Mouse (Mus musculus) urinary bladder, postnatal 14 days (tissue): ENCODE measurements around the gene Acsf2.
A peak's percentile ranks its signal among the peaks of the same experiment; 100 is the strongest.

ENCODE experiments used
- DNase-seq: peaks from one replicate; pipeline ENCODE4 v3.0.0; 2021; ENCODE audit warnings: low spot score

Acsf2 gene

GRCm38 (mm10) chr11:94598437-94599120, 3.1 kb downstream of the Acsf2 start:
- DNase-seq, result no peak

DNA sequence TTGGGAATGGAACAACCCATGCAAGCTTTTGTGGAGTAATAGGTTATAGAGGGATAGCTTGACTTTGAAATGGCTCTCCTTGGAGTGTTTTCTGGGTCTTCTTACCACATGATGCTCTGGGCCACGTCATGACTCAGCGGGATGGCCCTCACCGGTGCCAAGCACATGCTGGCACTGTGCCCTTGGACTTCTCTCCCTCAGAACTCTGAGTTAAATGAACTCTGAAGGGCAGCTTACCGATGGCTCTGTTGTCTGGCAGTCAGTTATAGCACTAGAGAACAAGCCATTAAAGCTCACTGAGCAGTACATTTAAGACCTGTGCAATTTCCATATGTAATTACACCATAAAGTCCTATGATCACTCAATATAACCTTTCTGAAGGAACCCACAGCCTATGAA, 4.4 kb downstream of the Acsf2 start:
- peak; percentile 29 for DNase-seq

GRCm38 (mm10) chr11:94596311-94596852, 5.3 kb downstream of the Acsf2 start:
- no peak for DNase-seq

GRCm38 (mm10) chr11:94587511-94587910, 14.2 kb downstream of the Acsf2 start:
- no peak for DNase-seq

DNA sequence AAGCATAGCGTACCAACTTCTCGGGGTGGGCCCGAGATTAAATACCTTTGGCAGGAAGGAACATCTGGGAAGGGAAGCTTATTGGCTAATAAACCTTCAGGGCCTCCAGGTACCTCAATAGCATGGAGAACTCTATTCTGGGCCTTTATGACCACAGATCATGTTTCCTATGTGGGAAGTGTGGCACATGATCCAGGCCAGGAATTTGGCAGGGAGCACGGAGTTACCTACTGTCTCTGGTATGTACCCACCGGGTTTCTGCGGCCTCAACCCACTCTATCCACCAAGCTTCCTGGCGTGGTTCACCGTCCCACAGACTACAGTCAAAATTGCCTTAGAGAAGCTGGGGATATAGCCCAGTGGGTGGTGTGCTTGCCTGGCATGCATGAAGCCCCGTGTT, 16.6 kb downstream of the Acsf2 start:
- DNase-seq, result no peak

- no peak for DNase-seq
Observed at GRCm38 (mm10) chr11:94580111-94580740, 21.4 kb downstream of the Acsf2 start.

GRCm38 (mm10) chr11:94576361-94576760, 25.3 kb downstream of the Acsf2 start:
- DNase-seq, result no peak

DNA sequence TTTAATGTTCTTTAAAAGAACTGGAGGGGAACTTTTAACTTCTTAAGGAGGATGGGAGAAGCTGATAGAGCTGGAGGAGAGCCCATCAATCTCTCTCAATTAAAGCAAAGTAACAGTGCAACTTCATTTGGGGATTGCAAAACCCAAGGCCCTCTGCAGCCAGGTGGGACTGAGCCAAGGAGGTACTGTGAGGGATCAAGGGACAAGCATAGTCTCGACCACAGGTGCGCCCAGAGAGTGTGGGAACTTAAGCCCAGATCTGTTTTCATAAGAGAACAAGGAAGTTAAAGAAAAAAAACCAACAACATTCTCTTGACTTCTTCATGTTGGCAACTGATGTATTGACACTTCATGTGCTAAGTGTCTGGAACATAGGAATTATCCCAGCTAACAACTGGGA, 26.6 kb downstream of the Acsf2 start:
- DNase-seq, result no peak

GRCm38 (mm10) chr11:94574560-94574959, 27.1 kb downstream of the Acsf2 start:
- DNase-seq, result no peak

- DNase-seq, result no peak
Observed at GRCm38 (mm10) chr11:94571850-94572249, 29.8 kb downstream of the Acsf2 start.

DNA sequence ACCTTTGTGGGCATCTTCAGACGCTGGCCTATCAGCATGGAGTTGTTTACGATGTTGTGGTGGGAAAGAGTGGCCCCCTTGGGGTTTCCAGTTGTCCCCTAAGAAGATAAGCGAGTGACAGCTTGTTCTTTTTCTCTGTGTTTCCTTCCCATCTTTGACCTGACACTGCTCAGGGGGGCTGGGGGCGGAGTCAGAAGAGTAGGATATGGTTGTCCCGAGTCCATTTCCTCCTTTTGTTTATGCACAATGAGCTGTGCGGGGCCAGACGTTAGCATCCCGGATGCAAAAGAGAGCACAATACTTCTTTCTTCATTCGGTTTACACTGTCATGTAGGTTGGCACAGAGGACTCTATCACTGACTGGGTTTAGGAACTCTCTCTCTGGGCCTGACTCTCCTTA, 31.1 kb downstream of the Acsf2 start:
- DNase-seq, result no peak

DNA sequence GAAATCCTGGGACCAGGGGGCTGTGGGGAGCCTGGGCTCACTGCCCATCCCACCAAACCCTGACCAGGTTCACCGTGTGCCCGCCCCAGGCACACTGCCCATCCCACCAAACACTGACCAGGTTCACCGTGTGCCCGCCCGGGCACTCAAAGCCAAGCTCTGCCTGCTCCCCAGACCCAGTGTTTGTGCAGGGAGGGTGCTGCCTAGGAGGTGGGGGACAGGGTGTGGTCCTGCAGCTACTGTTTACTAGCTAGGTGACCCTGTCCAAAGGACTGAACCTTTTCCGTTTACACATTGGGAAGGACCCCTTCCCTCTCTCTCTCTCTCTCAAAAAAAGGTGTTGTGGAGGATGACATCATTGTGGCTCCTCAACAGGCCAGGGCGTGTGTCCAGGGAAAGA, 34.3 kb downstream of the Acsf2 start:
- DNase-seq, result no peak

DNA sequence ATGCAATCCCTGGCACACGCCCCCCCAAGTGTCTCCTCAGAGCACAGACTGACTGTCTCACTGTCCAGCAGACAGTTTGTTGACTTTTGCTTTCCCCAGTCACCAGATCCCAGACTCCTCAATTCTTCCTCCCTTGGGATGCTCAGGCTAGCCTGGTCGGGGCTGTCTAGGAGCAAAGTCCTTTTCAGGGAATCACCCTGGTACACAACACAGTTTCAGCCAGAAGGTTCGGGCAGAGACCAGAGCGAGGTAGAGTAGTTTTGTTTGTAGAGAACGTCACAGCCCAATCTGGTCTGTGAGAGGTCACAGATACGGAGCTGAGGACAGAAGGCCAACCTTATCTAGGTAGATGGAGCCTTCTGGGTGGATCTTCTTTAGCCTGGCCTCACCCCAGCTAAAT, 35.1 kb downstream of the Acsf2 start:
- no peak for DNase-seq

- DNase-seq, result peak; percentile 74
Observed at GRCm38 (mm10) chr11:94565151-94565479, 36.6 kb downstream of the Acsf2 start.

DNA sequence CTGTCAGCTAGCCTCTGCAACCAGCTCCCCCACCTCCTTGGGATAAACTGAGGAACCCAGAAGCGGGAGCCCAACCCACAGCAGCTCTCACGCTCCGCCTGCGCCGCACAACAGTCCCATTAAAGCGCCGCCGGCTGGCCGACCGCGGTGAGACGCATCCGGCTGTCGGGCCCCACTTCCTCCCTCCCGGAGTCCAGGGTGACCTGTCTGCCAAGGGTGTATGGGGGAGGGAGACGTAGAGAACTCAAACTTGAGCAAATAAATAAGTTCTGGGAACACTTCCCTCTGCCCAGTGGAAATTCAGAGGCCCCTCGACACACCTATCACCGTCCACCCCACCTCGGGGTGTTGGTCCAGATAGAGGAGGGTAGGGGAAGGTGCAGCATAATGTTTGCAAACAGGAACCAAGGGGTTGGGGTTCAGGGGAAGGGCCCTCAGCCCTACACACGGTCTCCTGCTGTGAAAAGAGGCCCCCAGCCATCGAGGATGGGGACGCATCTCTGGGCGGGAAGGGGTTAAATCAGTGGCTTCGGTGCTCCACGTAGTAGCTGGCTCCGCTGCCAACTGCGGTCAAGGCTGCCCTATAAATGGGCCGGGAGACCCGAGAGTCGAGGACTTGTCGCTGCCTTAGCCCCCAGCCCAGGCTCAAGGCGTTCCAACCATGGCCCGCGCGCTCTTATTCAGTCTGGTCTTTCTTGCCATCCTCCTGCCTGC, 37.1 kb downstream of the Acsf2 start, which contains the start of gene Chad:
Gene Chad, plus strand, starts transcription at position 611 of the 714 bp plus-strand sequence.
- peak; percentile 69 for DNase-seq

- DNase-seq, result no peak
Observed at GRCm38 (mm10) chr11:94563821-94564220, 37.9 kb downstream of the Acsf2 start.

GRCm38 (mm10) chr11:94563383-94563782, 38.3 kb downstream of the Acsf2 start:
- no peak for DNase-seq

GRCm38 (mm10) chr11:94558226-94558625, 43.4 kb downstream of the Acsf2 start:
- DNase-seq, result no peak

- DNase-seq, result no peak
Observed at GRCm38 (mm10) chr11:94550442-94550744, 51.3 kb downstream of the Acsf2 start.

- no peak for DNase-seq
Observed at GRCm38 (mm10) chr11:94549691-94550441, 51.8 kb downstream of the Acsf2 start.

DNA sequence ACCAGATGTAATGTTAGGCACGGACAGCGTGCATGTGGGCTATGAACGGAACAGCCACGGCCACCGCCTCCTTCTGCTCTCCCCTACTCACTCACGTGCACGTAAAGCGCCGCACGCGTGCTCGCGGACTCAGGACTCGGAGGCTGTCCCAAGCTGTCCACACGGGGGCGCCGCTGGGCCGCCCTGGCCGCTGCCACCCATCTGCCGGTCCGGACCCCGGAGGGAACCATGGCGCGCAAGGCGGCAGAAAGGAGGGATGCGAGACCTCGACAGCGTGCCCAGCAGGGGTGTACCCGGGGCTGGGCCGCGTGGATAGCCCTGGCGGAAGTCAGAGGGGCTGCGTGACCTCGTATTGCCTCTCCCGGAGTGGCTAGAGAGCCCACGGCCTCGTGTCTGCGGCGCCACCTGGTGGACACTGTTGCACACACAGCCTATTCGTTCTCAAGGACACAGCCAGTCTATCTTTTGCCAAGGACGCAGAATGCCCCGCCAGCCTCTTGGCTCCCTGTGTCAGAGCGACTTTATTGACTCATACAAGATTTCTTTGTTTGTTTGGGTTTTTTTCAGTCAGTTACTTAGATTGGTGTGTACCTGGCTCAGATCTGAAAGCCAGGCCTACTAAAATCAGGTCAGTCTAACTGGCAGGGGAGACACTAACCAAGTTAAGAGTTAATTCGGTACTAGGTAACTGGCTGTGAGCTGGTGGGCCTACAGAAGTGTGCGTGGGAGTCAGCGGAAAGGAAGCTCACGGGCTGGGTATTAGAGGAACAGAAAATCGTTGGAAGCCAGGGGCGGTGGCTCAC, 52.6 kb downstream of the Acsf2 start, which contains the start of gene Rsad1:
Gene Rsad1, minus strand, starts transcription at position 368 of the 803 bp plus-strand sequence.
- DNase-seq, result peak; percentile 96
